Mouse (Mus musculus) kidney, postnatal 0 days (tissue): Measurements from ENCODE around the gene Gm49405. TPM values are rescaled to one million over a fixed set of nuclear protein-coding genes. Genes with fewer than 3 reads are reported as not detected.
A peak's percentile ranks its signal among the peaks of the same experiment; 100 is the strongest.

Experiments used
- ATAC-seq: fragments of 200-750 bp; cut with Nextera tagmentation; replicated peaks from 2 replicates; pipeline ENCODE4 v1.8.0; 2017; ENCODE audit warnings: low read depth, moderate number of reproducible peaks, moderate TSS enrichment, moderate library complexity; ENCODE audit not compliant: low FRiP score
- DNase-seq: peaks from one replicate; pipeline ENCODE4 v3.0.0-alpha.2; 2016; ENCODE audit warnings: low spot score
- H3K27ac ChIP-seq: fragments of 300-500 bp; sonication (generic); 2 replicates; pipeline ENCODE4 v1.5.1; 2014; ENCODE audit warnings: mild to moderate bottlenecking
- H3K27me3 ChIP-seq: fragments of 300-500 bp; sonication (generic); 2 replicates; pipeline ENCODE4 v1.6.1; 2014; ENCODE audit warnings: low read length, mixed read lengths; ENCODE audit not compliant: insufficient read depth
- H3K36me3 ChIP-seq: fragments of 300-500 bp; sonication (generic); 2 replicates; pipeline ENCODE4 v1.6.1; 2014; ENCODE audit warnings: low read length, mixed read lengths; ENCODE audit not compliant: insufficient read depth
- H3K4me1 ChIP-seq: fragments of 300-500 bp; sonication (generic); replicated peaks from 2 replicates; pipeline ENCODE4 v1.6.1; 2014; ENCODE audit warnings: antibody characterized with exemption, low read length, mixed read lengths; ENCODE audit not compliant: insufficient read depth
- H3K4me2 ChIP-seq: fragments of 300-500 bp; sonication (generic); 2 replicates; pipeline ENCODE4 v1.6.1; 2014; ENCODE audit warnings: mild to moderate bottlenecking, low read length, moderate library complexity, mixed read lengths
- H3K4me3 ChIP-seq: fragments of 300-500 bp; sonication (generic); replicated peaks from 2 replicates; pipeline ENCODE4 v1.5.1; 2014; ENCODE audit warnings: low read depth, low read length
- H3K9ac ChIP-seq: fragments of 300-500 bp; sonication (generic); 2 replicates; pipeline ENCODE4 v1.6.1; 2014; ENCODE audit warnings: low read depth, low read length
- H3K9me3 ChIP-seq: fragments of 300-500 bp; sonication (generic); replicated peaks from 2 replicates; pipeline ENCODE4 v1.6.1; 2016; ENCODE audit warnings: low read length, inconsistent platforms, mixed read lengths
- CTCF ChIP-seq: IDR thresholded peaks from 2 replicates; pipeline ENCODE4 v1.5.1; 2016; ENCODE audit warnings: antibody characterized with exemption, low read depth, mild to moderate bottlenecking, moderate library complexity
- WGBS: fragments of 180-500 bp; shearing (Covaris S2); extraction: QIAGEN DNeasy Blood & Tissue Kit; methylation state at CpG from one replicate; pipeline ENCODE4 v1.1.7; 2014; 5-methylcytosine and 5-hydroxymethylcytosine counted together
- polyA plus RNA-seq: library from polyadenylated mRNA; unstranded; fragments of >200 nt; fragmentation: Nextera tagmentation; extraction: Ambion mirVana; gene quantifications from 2 replicates; pipeline ENCODE4 v1.2.1, GENCODE M21; 2015

The Gm49405 gene
- polyA plus RNA-seq, 1 experiment from 2014 or later: 1.3 TPM

GRCm38 (mm10) chr19:3997231-3997630 lies 3.2 kb upstream of the Gm49405 start:
- H3K4me1 ChIP-seq: peaks cover 14% of the 10 kb centered on the region
- WGBS: 33% methylated on average over 8 of the region's 8 CpGs

DNA sequence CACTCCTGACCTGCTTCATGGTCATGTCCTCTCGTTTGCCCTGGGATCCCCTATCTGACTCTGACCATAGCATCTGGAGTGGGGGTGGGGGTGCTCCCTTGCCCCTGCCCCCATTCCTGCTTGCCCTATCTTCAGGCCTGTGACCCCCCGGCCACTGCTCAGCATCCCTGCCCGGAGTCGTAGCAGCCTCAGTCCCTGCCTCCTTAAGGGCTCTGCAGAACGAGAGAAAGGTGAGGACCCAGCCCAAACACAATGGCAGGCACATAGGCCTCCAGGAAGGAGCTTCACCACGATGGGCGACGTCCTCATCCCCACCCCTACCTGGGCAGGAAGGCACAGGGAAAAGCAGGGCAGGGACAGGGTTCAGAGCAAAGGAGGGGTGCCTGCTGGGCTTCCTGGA lies 2.1 kb upstream of the Gm49405 start:
- DNase-seq (no peak), ATAC-seq (no peak)
- Histone ChIP-seq H3K36me3 (no peaks in the 10 kb centered on the region), H3K9me3 (no peaks in the 10 kb centered on the region), H3K4me3 (no peak overlapping the region), H3K27ac (no peak overlapping the region), H3K27me3 (no peaks in the 10 kb centered on the region), H3K9ac (no peak overlapping the region), H3K4me1 (peaks cover 14% of the 10 kb centered on the region), H3K4me2 (no peak overlapping the region)
- 67% methylated on average over 8 of the region's 8 CpGs for WGBS
- no peak for TF ChIP-seq CTCF

More at GRCm38 (mm10) chr19:3997231-3997630, 3.2 kb upstream of the Gm49405 start:
- Histone ChIP-seq H3K36me3 (no peaks in the 10 kb centered on the region), H3K9me3 (no peaks in the 10 kb centered on the region), H3K27ac (no peak overlapping the region), H3K9ac (no peak overlapping the region), H3K27me3 (no peaks in the 10 kb centered on the region), H3K4me3 (no peak overlapping the region), H3K4me2 (no peak overlapping the region)
- no peak for DNase-seq
- no peak for ATAC-seq
- TF ChIP-seq CTCF: no peak

DNA sequence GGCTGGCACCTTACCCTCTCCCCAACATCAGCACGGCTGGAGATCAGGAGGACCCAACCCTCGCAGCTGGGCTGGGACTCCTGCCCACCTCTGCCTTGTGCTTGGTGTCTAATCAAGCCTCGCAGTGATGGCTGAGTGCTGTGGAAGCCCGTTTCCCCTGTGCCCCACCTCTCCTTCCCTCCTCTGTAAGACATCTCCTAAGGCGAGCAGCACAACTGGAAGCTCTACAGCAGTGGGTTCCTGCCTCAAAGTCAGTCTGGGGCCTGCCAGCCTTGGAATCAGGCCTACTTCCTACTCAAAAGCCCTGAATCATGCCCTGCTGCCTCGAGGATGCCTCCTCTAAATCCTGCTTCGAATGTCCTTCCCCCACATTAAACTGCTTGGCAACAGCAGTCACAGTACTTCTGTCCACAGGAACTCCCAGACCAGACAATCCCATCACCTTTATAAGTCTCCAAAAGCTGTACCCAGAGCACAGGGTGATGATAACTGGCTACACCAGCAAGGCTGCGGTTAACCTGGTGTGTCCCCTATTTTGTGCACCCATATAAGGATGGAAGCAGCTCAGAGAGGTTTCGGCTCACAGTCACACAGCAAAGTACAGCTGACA lies 1.2 kb upstream of the Gm49405 start:
- no peaks in the 10 kb centered on the region for H3K36me3 ChIP-seq
- TF ChIP-seq CTCF: no peak
- peak overlapping the region; percentile 96; the same call in 1 of the 2 replicates for H3K27ac ChIP-seq
- H3K4me2 ChIP-seq: peak overlapping the region; percentile 96
- H3K9me3 ChIP-seq: no peaks in the 10 kb centered on the region
- H3K4me3 ChIP-seq: peak overlapping the region; percentile 62; the same call in 1 of the 2 replicates
- DNase-seq (no peak), ATAC-seq (no peak)
- no peaks in the 10 kb centered on the region for H3K27me3 ChIP-seq
- 79% methylated on average over 9 of the region's 9 CpGs for WGBS
- 0 out of 2 replicates have a peak overlapping the region, but pooled peaks have one; percentile 10 for H3K9ac ChIP-seq
- H3K4me1 ChIP-seq: peaks cover 14% of the 10 kb centered on the region

DNA sequence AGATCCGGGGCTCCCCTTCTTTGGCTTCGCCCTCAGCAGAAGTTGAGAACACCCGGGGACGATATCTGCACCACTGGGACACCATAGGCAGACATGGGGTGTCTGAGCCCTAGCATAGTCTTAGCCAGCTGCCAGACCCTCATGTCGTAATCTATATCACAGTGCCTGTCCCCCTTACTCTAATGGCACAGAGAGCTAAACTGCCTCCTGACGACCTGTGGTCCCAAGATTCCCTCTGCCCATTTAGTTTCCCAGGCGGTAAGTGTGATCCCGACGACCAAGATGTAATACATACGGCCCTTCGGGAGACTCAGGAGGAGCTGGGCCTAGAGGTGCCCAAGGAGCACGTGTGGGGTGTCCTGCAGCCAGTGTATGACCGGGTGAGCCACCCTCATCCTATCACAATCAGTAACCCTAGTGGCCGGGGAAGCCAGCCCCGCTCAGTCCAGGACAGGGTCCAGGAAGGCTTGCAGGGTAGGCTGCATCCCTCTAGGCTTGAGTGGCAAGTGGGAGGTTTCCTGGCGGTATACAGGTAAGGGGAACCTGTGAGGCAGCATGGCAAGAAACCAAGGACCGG lies 611 bp downstream of the Gm49405 start:
- Histone ChIP-seq H3K27me3 (no peaks in the 10 kb centered on the region), H3K9ac (peak overlapping the region; percentile 80), H3K27ac (peak overlapping the region; percentile 96), H3K4me3 (peak overlapping the region; percentile 62), H3K4me1 (peaks cover 14% of the 10 kb centered on the region), H3K4me2 (peak overlapping the region; percentile 96), H3K9me3 (no peaks in the 10 kb centered on the region), H3K36me3 (no peaks in the 10 kb centered on the region)
- DNase-seq (no peak), ATAC-seq (0 out of 2 replicates have a peak, but pooled peaks have one; percentile 12)
- WGBS: 12% methylated on average over 17 of the region's 17 CpGs
- no peak for TF ChIP-seq CTCF

GRCm38 (mm10) chr19:4001752-4002151 lies 1.3 kb downstream of the Gm49405 start:
- Histone ChIP-seq H3K36me3 (no peaks in the 10 kb centered on the region), H3K4me3 (no peak overlapping the region), H3K27me3 (no peaks in the 10 kb centered on the region), H3K9ac (no peak overlapping the region), H3K27ac (no peak overlapping the region), H3K4me2 (peak overlapping the region; percentile 96; the same call in 1 of the 2 replicates), H3K4me1 (peaks cover 9% of the 10 kb centered on the region; the same call in 1 of the 2 replicates), H3K9me3 (no peaks in the 10 kb centered on the region)
- DNase-seq (no peak), ATAC-seq (no peak)
- TF ChIP-seq CTCF: no peak
- 72% methylated on average over 5 of the region's 5 CpGs for WGBS

DNA sequence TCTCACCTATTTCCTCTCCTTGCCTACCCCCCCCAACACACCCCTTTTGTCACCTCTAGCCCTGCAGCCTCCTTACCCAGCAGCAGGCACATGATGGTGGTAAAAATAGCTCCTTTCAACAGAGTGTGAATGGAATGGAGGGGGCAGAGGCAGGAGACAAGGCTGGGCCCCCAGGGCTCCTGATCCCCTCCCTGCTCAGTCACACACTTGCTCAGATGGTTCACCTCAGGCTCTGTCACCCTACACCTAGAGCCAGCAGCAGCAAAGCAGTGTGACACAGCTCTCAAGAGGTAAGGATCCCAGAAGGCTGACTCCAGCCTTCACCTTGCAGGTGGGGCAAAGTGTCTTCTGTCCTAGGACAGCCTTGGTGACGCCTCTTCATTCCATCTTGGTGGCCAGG lies 2.7 kb downstream of the Gm49405 start, which contains the start of gene Doc2g:
Gene Doc2g, plus strand, starts transcription at position 202 of the 400 bp plus-strand sequence.
- no peak for TF ChIP-seq CTCF
- H3K27me3 ChIP-seq: no peaks in the 10 kb centered on the region
- no peak within 1 kb of the TSS for H3K27ac ChIP-seq
- no peak within 1 kb of the TSS for H3K9ac ChIP-seq
- H3K9me3 ChIP-seq: no peaks in the 10 kb centered on the region
- H3K36me3 ChIP-seq: peaks cover 13% of the 10 kb centered on the region
- WGBS: 46% methylated on average over 1 of the region's 1 CpGs
- ATAC-seq (no peak), DNase-seq (no peak)
- no peak within 1 kb of the TSS for H3K4me3 ChIP-seq
- peaks cover 8% of the 10 kb centered on the region; the same call in 1 of the 2 replicates for H3K4me1 ChIP-seq
- H3K4me2 ChIP-seq: no peak within 1 kb of the TSS
